Mouse (Mus musculus): ENCODE results near the gene Hpcal4.

GRCm38 (mm10) chr4:123215367-123215766, 32.3 kb downstream of the Hpcal4 start:
- no peak for TF ChIP-seq POU5F1 (IDR thresholded peaks at IDR 0.05; ENCODE audit: borderline replicate concordance, low read length)
- TF ChIP-seq CTCF (conservative IDR thresholded peaks at IDR 0.05; ENCODE audit: low read length): no peak
- no peak for TF ChIP-seq NANOG (IDR thresholded peaks at IDR 0.05; ENCODE audit: borderline replicate concordance, low read length)

Data from E14TG2a.4 (cell line).